Mouse (Mus musculus) small intestine, adult 2 months (tissue): Measurements from ENCODE around the gene Ap5s1.

Source experiments
- CTCF ChIP-seq: fragments of 200-500 bp; IDR thresholded peaks from 2 replicates; pipeline ENCODE4 v1.5.1; 2012; ENCODE audit warnings: low read depth, mild to moderate bottlenecking, control low read depth, inconsistent platforms, low read length, moderate library complexity, mixed read lengths; ENCODE audit not compliant: insufficient replicate concordance, insufficient read length; ENCODE audit errors: extremely low read depth
- POLR2A ChIP-seq: fragments of 200-500 bp; IDR thresholded peaks from 2 replicates; pipeline ENCODE4 v1.6.1; 2012; ENCODE audit warnings: low read depth, mild to moderate bottlenecking, control low read depth, inconsistent platforms, low read length, moderate library complexity

- TF ChIP-seq POLR2A (no peak), CTCF (no peak)
Observed at GRCm38 (mm10) chr2:131201262-131201661, 5.6 kb upstream of the Ap5s1 start.
